Mouse (Mus musculus): ENCODE measurements around the gene Atxn1.

GRCm38 (mm10) chr13:45558367-45558766 lies 406.4 kb downstream of the Atxn1 start:
- TF ChIP-seq CTCF (IDR thresholded peaks at IDR 0.05; ENCODE audit: insufficient read depth, low read depth, low read length): no peak
- TF ChIP-seq POLR2A (IDR thresholded peaks at IDR 0.05; ENCODE audit: insufficient read depth, low read depth, low read length): no peak

Data from olfactory bulb, adult 2 months (tissue).